Mouse (Mus musculus): ENCODE data around the gene Ctsz.

The Ctsz gene

DNA sequence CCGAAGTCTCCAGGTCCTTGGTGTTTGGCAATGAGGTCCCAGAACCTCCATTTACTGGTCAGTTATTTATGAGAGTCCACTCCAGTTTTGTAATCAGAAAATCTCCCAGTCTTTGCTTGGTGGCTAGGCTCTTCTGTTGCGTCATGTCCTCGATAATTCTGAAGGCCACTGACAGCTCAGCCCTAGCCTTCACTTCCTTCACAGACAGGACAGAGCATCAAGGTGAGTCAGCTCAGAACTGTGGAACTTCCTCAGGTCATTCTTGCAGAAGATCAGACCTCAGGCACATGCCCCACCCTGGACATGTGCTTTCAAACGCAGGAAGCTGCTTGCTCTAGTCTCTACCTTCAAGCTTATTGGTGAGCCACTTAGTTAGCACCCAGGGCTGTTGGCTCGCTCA lies 45.5 kb downstream of the Ctsz start:
- DNase-seq (ENCODE audit: low spot score), result no peak

DNA sequence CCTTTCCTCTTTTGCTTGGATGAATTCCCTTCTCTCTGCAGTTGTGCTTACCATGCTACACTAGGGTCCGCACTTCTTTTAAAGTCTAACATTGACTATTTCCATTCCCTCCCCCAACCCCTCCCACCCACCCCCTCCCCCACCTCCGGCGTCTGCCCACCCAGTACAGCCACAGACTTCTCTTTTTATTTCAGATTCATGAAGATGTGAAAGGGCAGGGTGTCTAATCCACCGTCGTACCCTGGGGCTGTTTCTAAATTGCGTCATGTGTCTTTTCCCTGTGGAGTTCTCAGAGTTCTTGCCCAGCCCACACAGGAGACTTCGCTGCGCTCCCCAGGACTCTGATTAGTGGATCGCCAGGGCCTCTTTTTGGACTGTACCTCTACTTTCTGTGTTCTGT lies 46.3 kb downstream of the Ctsz start:
- no peak for DNase-seq (ENCODE audit: low spot score)

DNA sequence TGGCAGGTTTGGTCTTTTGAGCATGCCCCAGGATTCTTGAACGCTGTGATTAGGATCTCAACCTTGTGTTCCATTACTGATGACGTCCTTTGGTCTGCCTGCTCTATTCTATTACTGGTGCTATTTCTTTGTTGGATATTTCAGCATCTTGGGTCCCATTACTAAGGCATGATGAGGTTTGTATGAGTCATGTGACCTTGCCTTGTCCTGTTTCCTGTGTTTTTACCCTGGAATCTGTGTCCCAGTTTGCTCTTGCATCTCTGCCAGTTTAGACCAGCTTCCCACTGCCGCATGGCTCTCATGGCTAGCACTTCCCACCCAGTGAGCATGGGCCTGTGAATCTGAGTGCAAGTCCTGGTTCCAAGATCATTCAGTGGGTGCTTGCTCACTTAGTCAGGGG lies 46.9 kb downstream of the Ctsz start:
- no peak for DNase-seq (ENCODE audit: low spot score)

DNA sequence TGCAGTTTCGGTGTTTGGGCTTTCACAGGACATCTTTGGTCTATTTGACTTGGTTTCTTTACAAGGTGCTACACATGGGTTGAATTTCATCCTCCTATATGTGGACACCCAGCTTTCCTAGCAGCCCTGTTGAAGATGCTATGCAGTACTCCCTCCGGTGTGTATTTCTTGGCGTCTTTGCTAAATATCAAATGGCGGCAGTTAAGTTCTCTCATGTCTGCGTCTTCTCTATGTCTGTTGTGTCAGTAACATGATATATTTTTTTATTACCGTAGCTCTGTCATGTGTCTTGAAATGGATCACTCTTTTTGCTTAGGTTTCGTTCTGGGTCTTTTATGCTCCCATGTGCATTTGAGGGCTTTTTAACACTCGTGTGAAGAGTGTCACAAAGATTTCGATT lies 57.8 kb downstream of the Ctsz start:
- DNase-seq (ENCODE audit: low spot score), result no peak

Data from lung, postnatal 25 days (tissue).